Mouse (Mus musculus): ENCODE data around the gene Spats2. TPM values are rescaled to one million over a fixed set of nuclear protein-coding genes. Genes with fewer than 3 reads are reported as not detected.
"Not testable (repeated sequence)": the region's sequence is repeated elsewhere in the genome, so short reads cannot be mapped to it uniquely, and the experiment has no call there.

Spats2 gene
- total RNA-seq, 2 experiments from 2014 or later = 2.6 TPM; not detected in 1

GRCm38 (mm10) chr15:99129441-99129840 lies 3.7 kb downstream of the Spats2 start:
- ATAC-seq (replicated peaks; ENCODE audit: low FRiP score, poor library complexity, severe bottlenecking) = no peak

DNA sequence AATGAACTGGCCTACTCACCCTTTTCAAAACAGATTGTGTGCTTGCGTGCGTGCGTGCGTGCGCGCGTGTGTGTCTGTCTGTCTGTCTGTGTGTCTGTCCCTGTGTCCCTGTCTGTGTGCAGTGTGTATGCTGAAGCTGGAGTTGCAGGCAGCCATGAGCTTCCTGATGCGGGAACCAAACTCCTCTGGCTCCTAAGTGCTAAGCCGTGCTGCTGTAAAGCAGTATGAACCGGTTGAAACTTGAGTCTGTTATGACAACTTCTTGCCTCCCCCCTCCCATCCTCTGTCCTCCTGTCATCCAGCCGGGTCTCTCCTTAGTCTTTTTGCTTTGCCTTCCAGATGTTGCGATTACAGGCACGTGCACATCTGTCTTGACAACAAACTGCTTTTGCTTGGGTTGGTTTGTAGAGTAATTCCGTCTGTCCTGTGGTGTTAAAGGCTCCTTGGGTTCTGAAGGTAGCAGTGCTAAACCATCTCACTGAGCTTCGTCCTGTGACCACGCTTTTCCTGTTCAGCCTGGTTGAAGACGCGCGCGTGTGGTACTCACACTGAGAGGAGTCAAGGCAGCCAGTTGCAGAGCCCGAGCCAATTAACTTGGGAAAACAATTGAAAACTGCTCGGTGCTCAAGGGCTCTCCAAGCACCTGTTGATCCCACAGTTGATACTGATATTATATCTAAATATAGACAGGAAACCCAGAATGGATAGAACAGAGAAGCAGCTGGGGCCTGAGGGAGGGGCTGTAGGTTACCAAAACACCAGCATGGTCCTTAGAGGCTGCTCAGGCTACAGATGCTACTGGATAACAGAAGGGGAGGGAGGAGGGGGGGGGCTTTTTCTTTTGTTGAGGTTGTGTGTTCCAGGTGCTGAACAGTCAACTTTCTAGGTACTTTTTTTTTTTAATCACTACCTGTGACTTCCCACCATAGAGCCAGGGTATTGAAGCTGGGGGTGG lies 4.5 kb downstream of the Spats2 start:
- no peak for ATAC-seq (replicated peaks; ENCODE audit: low FRiP score, poor library complexity, severe bottlenecking)

GRCm38 (mm10) chr15:99138389-99138788 lies 12.7 kb downstream of the Spats2 start:
- ATAC-seq (replicated peaks; ENCODE audit: low FRiP score, poor library complexity, severe bottlenecking) = no peak

DNA sequence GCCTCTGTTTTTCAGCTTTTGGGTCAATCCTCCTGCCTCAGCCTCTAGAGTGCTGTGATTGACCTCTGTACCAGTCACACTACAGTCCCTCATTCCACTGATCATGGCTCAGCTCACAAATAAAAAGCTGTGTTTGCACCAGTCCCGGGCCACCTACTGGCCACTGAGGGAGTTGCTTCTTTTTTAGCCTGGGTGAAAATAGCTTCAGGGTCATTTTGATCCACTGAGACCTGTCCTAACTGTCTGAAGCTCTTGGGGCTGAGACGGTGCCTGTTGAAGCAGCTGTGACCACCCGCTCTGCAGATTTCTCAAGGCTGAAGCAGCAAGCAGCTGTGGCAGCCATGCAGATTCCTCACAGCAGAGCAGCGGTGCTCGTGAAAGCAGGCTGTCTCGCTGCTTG lies 14.0 kb downstream of the Spats2 start:
- peak; percentile 63 for ATAC-seq (replicated peaks; ENCODE audit: low FRiP score, poor library complexity, severe bottlenecking)

DNA sequence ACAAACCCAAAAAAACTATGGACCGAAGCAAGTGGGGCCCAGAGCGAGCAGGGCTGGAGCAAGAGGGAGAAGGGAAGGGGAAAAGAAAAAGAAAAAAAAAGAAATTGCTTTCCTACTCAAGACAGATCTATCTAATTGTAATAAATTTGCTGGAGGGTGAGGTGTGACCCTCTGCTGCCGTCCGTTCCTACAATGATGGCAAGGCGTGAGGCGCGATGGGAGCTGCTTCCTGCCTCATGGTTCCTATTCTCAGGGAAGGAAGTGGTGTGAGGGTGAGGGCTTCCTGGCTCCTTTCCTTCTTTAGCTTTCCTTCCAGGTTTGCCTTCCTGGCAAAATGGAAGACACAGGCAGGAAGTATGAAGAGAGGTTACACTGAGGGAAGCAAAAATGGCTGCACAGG lies 24.8 kb downstream of the Spats2 start:
- ATAC-seq (replicated peaks; ENCODE audit: low FRiP score, poor library complexity, severe bottlenecking) = no peak

DNA sequence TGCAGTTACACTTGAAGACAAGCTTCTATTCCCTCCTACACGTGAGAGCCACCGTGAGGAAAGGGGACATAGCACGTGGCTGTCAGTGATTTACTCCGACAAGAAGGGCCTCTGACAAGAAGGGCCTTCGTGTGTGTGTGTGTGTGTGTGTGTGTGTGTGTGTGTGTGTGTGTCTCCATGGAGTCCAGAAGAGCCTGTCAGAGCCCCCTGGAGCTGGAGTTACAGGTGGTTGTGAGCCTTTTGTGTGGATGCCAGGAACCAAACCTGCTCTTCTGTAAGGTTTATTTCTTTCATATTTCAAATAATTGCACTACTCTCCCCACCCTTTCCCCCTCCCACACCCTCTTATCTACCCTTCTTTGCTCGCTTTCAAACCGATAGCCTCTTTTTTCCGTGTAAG lies 25.6 kb downstream of the Spats2 start:
- no peak for ATAC-seq (replicated peaks; ENCODE audit: low FRiP score, poor library complexity, severe bottlenecking)

DNA sequence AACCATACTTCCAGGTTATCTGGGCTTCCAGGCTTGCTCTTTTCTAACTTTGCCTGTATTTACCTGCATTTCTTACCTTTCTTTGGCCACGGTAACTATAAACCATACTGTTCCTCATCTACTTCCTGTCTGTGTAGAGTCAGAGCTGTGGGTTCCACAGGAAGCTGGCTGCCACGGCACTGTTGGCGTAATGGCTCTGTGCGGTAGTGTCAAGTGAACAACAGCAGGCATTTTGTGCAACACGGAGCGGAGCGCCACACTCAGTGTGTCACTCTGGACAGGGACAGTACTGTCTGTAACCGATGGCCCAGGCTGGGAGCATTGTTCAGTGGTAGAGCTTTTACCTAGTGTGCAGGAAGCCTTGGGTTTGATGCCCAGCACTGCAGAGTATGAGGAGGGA lies 27.8 kb downstream of the Spats2 start:
- ATAC-seq (replicated peaks; ENCODE audit: low FRiP score, poor library complexity, severe bottlenecking) = no peak

DNA sequence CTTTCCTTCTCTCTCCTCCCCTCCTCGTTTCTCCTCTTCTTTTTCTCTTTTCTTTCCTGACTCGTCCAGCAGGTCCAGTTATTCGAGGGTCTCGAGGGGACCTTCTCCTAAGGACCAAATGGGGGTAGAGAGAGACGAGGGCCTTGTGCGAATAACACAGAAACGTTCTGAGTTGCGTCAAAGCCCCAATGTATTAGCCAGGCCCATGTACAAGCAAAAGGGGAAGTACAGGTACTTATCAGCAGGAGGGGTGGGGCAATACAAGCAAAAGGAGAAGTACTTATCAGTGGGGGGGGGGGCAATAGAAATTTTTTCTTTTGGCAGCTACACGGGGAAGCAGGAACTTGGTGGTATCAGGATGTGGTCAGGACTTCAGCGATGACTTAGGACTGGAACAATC lies 28.8 kb downstream of the Spats2 start:
- not testable (repeated sequence) for ATAC-seq (replicated peaks; ENCODE audit: low FRiP score, poor library complexity, severe bottlenecking)

GRCm38 (mm10) chr15:99163512-99164365 lies 38.0 kb downstream of the Spats2 start:
- no peak for ATAC-seq (replicated peaks; ENCODE audit: low FRiP score, poor library complexity, severe bottlenecking)

DNA sequence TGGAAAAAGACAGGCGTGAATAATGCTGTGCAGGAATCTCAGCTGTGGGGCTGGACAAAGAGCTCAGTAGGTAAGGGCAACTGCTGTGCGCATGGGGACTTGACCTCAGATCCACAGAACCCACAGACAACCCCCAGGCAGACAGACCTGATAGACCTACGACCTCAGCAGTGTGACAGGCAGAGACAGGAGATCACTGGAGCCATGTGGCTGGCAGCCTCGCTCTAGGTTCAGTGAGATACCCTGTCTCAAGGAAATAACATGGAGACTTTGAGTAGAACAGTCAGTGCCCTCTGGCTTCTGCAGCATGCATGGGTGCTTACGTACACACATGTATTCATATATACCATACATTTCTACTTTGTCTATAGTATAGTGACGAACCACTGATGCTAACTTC lies 46.4 kb downstream of the Spats2 start:
- ATAC-seq (replicated peaks; ENCODE audit: low FRiP score, poor library complexity, severe bottlenecking) = no peak

DNA sequence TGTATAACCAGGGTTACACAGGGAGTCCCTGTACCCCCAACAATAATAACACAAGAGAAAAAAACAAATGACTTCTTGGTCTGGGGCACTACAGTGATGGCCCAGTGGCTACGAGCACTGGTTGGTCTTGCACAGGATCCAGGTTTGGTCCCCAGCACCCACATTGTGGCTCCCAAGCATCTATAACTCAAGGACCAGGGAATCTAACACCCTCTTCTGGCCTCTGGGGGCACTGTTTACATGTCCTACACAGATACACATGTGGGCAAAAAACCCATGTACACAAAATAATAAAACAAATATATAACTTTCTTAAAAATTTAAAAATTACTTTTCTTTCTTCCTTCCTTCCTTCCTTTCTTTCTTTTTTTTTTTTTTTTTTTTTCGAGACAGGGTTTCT lies 53.9 kb downstream of the Spats2 start:
- ATAC-seq (replicated peaks; ENCODE audit: low FRiP score, poor library complexity, severe bottlenecking) = no peak

GRCm38 (mm10) chr15:99184217-99184914 lies 58.6 kb downstream of the Spats2 start:
- no peak for ATAC-seq (replicated peaks; ENCODE audit: low FRiP score, poor library complexity, severe bottlenecking)

DNA sequence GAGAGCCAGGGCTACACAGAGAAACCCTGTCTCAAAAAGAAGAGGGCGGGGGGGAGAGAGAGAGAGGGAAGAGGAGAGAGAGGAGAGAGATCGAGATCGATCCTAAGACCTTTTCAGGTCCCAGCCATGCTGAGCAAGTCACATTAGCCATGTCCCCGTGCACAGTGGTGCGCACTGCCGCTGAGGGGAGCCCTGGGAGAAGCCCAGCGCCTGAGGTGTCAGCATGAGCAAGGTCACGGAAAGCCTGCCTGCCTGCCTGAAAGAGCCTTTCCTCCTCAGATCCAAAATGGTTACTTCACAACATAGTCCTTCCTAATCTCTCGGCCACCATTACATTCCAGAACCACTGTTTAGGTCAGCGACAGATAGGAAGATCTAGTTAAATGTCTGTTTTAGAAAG lies 68.6 kb downstream of the Spats2 start:
- ATAC-seq (replicated peaks; ENCODE audit: low FRiP score, poor library complexity, severe bottlenecking) = no peak

- no peak for ATAC-seq (replicated peaks; ENCODE audit: low FRiP score, poor library complexity, severe bottlenecking)
Measured at GRCm38 (mm10) chr15:99195043-99195442, 69.3 kb downstream of the Spats2 start.

- no peak for ATAC-seq (replicated peaks; ENCODE audit: low FRiP score, poor library complexity, severe bottlenecking)
Measured at GRCm38 (mm10) chr15:99198761-99199160, 73.0 kb downstream of the Spats2 start.

DNA sequence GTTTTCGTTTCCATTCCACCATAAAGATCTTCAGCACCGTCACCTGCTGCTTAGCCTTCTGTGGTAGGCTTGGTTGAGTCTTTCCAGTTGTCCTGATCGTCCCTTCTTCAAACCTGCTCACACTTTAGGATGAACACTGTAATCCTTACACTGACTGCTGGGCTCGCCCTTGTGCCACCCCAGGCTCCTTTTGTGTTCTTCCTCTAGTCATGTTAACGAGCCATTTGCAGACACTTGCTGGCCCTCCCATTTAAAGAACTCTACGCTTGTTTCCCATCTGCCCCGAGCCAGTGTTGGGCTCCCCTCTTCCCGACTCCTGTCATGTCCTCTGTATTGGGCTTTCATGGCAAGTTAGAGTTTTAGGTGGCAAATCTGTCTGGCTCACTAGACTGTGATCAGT lies 80.2 kb downstream of the Spats2 start:
- ATAC-seq (replicated peaks; ENCODE audit: low FRiP score, poor library complexity, severe bottlenecking) = no peak

GRCm38 (mm10) chr15:99213183-99213582 lies 87.5 kb downstream of the Spats2 start:
- no peak for ATAC-seq (replicated peaks; ENCODE audit: low FRiP score, poor library complexity, severe bottlenecking)

DNA sequence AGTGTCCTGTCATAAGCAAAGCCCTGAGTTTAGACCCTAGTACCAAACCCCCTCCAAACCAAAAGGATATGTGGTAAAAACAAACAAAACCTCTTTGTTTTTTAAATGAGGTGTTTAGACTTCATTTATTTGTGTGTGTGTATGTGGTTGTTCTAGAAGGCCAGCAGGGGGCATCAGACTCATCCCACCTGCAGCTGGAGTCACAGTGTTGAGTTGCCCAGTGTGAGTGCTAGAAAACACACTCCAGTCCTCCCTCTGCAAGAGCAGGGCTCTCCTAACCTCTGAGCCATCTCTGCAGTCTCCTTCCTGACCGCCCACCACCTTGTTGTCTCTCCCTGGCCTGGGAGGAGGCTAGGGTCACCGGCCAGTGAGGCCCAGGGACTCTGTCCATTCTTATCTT lies 89.2 kb downstream of the Spats2 start:
- ATAC-seq (replicated peaks; ENCODE audit: low FRiP score, poor library complexity, severe bottlenecking) = no peak

GRCm38 (mm10) chr15:99215741-99216463 lies 90.2 kb downstream of the Spats2 start:
- no peak for ATAC-seq (replicated peaks; ENCODE audit: low FRiP score, poor library complexity, severe bottlenecking)

GRCm38 (mm10) chr15:99217630-99218029 lies 91.9 kb downstream of the Spats2 start:
- ATAC-seq (replicated peaks; ENCODE audit: low FRiP score, poor library complexity, severe bottlenecking) = no peak

All from erythroblast, adult 5-6 weeks (primary cell).